Mouse (Mus musculus) left cerebral cortex, postnatal 14 days (tissue): ENCODE results near the gene Prss53. TPM values are rescaled to one million over a fixed set of nuclear protein-coding genes. Genes with fewer than 3 reads are reported as not detected.
A peak's percentile ranks its signal among the peaks of the same experiment; 100 is the strongest.
"Not testable (repeated sequence)": the region's sequence is repeated elsewhere in the genome, so short reads cannot be mapped to it uniquely, and the experiment has no call there.

Experiments used
- DNase-seq, 2 experiments: peaks; one replicate each; pipeline ENCODE4 v3.0.0; 2021 to 2022; ENCODE audit warnings: low spot score in 2 of 2, mixed read lengths in 1 of 2
- intact Hi-C: fragments of 180-260 bp; cut with DNase I; formaldehyde crosslinking; loops from one replicate; pipeline ENCODE4 v1.15.1; 2025
- total RNA-seq, 2 experiments: library from RNA; stranded (reverse); gene quantifications; 2 replicates each; pipeline ENCODE4 v1.2.3; 2021

Prss53 gene
- total RNA-seq, 2 experiments from 2014 or later = 1.3 TPM

GRCm38 (mm10) chr7:127918203-127918602 is 27.4 kb upstream of the Prss53 start:
- DNase-seq = peak; percentile 33 to 47
- intact Hi-C loops = no loop called here

GRCm38 (mm10) chr7:127915293-127915692 is 24.5 kb upstream of the Prss53 start:
- intact Hi-C loops = no loop called here
- no peak for DNase-seq

GRCm38 (mm10) chr7:127912938-127913337 is 22.2 kb upstream of the Prss53 start:
- intact Hi-C loops = no loop called here
- DNase-seq = no peak

- DNase-seq = peak; percentile 87
- intact Hi-C loops = no loop called here
Observed at GRCm38 (mm10) chr7:127912190-127912871, 21.6 kb upstream of the Prss53 start, which contains the start of gene Kat8. Kat8 (plus strand) TSS chr7:127912516.

GRCm38 (mm10) chr7:127908656-127909055 is 17.9 kb upstream of the Prss53 start:
- intact Hi-C loops = no loop called here
- no peak for DNase-seq

- DNase-seq = no peak
- intact Hi-C loops = no loop called here
Observed at GRCm38 (mm10) chr7:127907939-127908338, 17.2 kb upstream of the Prss53 start.

- DNase-seq = peak; percentile 77 to 95
- intact Hi-C loops = no loop called here
Observed at GRCm38 (mm10) chr7:127903971-127904796, 13.4 kb upstream of the Prss53 start, which contains the start of gene Bckdk. Bckdk (plus strand) TSS chr7:127904082.

GRCm38 (mm10) chr7:127901772-127902171 is 11.0 kb upstream of the Prss53 start:
- intact Hi-C loops = no loop called here
- DNase-seq = no peak

GRCm38 (mm10) chr7:127899997-127900396 is 9.2 kb upstream of the Prss53 start:
- DNase-seq = no peak
- intact Hi-C loops = no loop called here

GRCm38 (mm10) chr7:127898179-127898956 is 7.6 kb upstream of the Prss53 start:
- DNase-seq = no peak
- intact Hi-C loops = no loop called here

- DNase-seq = no peak
- intact Hi-C loops = no loop called here
Observed at GRCm38 (mm10) chr7:127897542-127897941, 6.8 kb upstream of the Prss53 start.

GRCm38 (mm10) chr7:127896384-127896783 is 5.6 kb upstream of the Prss53 start:
- peak; percentile 51 to 68 for DNase-seq
- intact Hi-C loops = no loop called here

GRCm38 (mm10) chr7:127895891-127896290 is 5.1 kb upstream of the Prss53 start:
- DNase-seq, intact Hi-C loops: not testable (repeated sequence)

GRCm38 (mm10) chr7:127895442-127895841 is 4.7 kb upstream of the Prss53 start, which contains the start of the genes Gm21974 and Vkorc1:
Gm21974 (minus strand) TSS chr7:127895454.
Vkorc1 (minus strand) TSS chr7:127895617.
- peak; percentile 95 to 97 for DNase-seq
- intact Hi-C loops = no loop called here

- no peak for DNase-seq
- intact Hi-C loops = no loop called here
Observed at GRCm38 (mm10) chr7:127894480-127894879, 3.7 kb upstream of the Prss53 start.

- intact Hi-C loops = no loop called here
- no peak for DNase-seq
Observed at GRCm38 (mm10) chr7:127888821-127889220, 1.9 kb downstream of the Prss53 start.

- intact Hi-C loops = no loop called here
- no peak for DNase-seq
Observed at GRCm38 (mm10) chr7:127887781-127888180, 3.0 kb downstream of the Prss53 start.

- DNase-seq = no peak
- intact Hi-C loops = no loop called here
Observed at GRCm38 (mm10) chr7:127887191-127887590, 3.6 kb downstream of the Prss53 start.

GRCm38 (mm10) chr7:127886551-127886950 is 4.2 kb downstream of the Prss53 start:
- no peak for DNase-seq
- intact Hi-C loops = no loop called here

GRCm38 (mm10) chr7:127885951-127886350 is 4.8 kb downstream of the Prss53 start:
- intact Hi-C loops = no loop called here
- DNase-seq = peak in 1 of 2 experiments; percentile 35
